Mouse (Mus musculus) spleen, adult 2 months (tissue): ENCODE results near the gene Hnrnpa3.

Source experiments
- CTCF ChIP-seq: fragments of 200-500 bp; IDR thresholded peaks from 2 replicates; pipeline ENCODE4 v1.5.1; 2011; ENCODE audit warnings: mild to moderate bottlenecking, inconsistent platforms; ENCODE audit not compliant: insufficient read depth, insufficient read length, insufficient replicate concordance; ENCODE audit errors: extremely low read depth
- POLR2A ChIP-seq: fragments of 200-500 bp; IDR thresholded peaks from 2 replicates; pipeline ENCODE4 v1.6.1; 2011; ENCODE audit warnings: low read depth, low read length, inconsistent platforms

- no peak for TF ChIP-seq CTCF
- no peak for TF ChIP-seq POLR2A
Observed at GRCm38 (mm10) chr2:75632721-75633181, 26.3 kb upstream of the Hnrnpa3 start.
